ENCODE assay signal across 8 mouse cellular contexts in genomic region chr11:88068411-88069245, GRCm38 (mm10). TPM values are rescaled to one million over a fixed set of nuclear protein-coding genes. Genes with fewer than 3 reads are reported as not detected.
DNase-seq lines count a peak whose midpoint lies in the region; ATAC-seq lines count a peak whose summit lies in the region.

No protein-coding gene starts in this region.

- 0 out of 2 replicates have a peak, but pooled peaks cover under 1% of the 10 kb centered on the region for H3K36me3 ChIP-seq in forebrain, embryonic 11.5 days (ENCODE audit: control insufficient read depth, insufficient read depth, low read length)

- peak overlapping the region; percentile 100 for H3K9ac ChIP-seq in forebrain, embryonic 11.5 days (ENCODE audit: low read length)

- H3K4me2 ChIP-seq in forebrain, embryonic 11.5 days (ENCODE audit: low read depth, low read length, severe bottlenecking) = peak overlapping the region; percentile 74

- WGBS in forebrain, embryonic 11.5 days = 0% methylated on average over 70 of the region's 92 CpGs

- no peaks in the 10 kb centered on the region for H3K27me3 ChIP-seq in forebrain, embryonic 11.5 days (ENCODE audit: control insufficient read depth, insufficient read depth, low read length)

- peak; percentile 19 for DNase-seq in ES-CJ7 (ENCODE audit: low read depth, low spot score)
- DNase-seq in c-Kit-negative CD71-positive TER-119-positive erythroid progenitor cells, embryonic 14.5 days (ENCODE audit: low read depth, low spot score) = peak; percentile 36
- DNase-seq in forebrain, embryonic 11.5 days (ENCODE audit: low spot score) = peak; percentile 80
- DNase-seq in heart, postnatal 25 days (ENCODE audit: low spot score) = peak; percentile 75
- DNase-seq in layer of hippocampus, postnatal 10 days (ENCODE audit: low spot score in 2 of 2) = peak; percentile 48 to 63
- DNase-seq in lung, postnatal 4 days = peak; percentile 75 to 83
- peak; percentile 43 for DNase-seq in retina, embryonic 14.5 days (ENCODE audit: low spot score)
- DNase-seq in thymus, postnatal 4 days = peak; percentile 68

- ATAC-seq in forebrain, embryonic 11.5 days (replicated peaks; ENCODE audit: low FRiP score) = peak; percentile 77

- H3K27ac ChIP-seq in forebrain, embryonic 11.5 days (ENCODE audit: low read depth, low read length) = peak overlapping the region; percentile 98

- peak overlapping the region; percentile 100 for H3K4me3 ChIP-seq in forebrain, embryonic 11.5 days (ENCODE audit: low read depth, low read length)

- intact Hi-C loops in heart, postnatal 25 days (cut with DNase I) = loop anchor here (2.0 to 5.0 kb wide), 3 partner anchors 30 to 94 kb away; partner anchors contain the start of gene Cuedc1

- H3K4me1 ChIP-seq in forebrain, embryonic 11.5 days (replicated peaks; ENCODE audit: control insufficient read depth, insufficient read depth, low read length) = peaks cover 9% of the 10 kb centered on the region

- no peaks in the 10 kb centered on the region for H3K9me3 ChIP-seq in forebrain, embryonic 11.5 days (ENCODE audit: control insufficient read depth, low read length)

RNA-seq across cellular contexts. Expression of gene Vezf1, which starts 0.5 kb away (rescaled TPM):
- 84.8 and 87.7 TPM in 2 replicates for polyA plus RNA-seq in forebrain, embryonic 11.5 days (2014; fragmentation: Nextera tagmentation; extraction: Ambion mirVana)
- 10 to 100 TPM; 40.7 to 45.3 TPM for total RNA-seq in heart, postnatal 25 days (2021)
- total RNA-seq in layer of hippocampus, postnatal 10 days (2021) = 10 to 100 TPM; 26.0 to 28.5 TPM

RNA-seq across cellular contexts. Expression of gene Srsf1, which starts 21.5 kb away (rescaled TPM):
- polyA plus RNA-seq in forebrain, embryonic 11.5 days (2014; fragmentation: Nextera tagmentation; extraction: Ambion mirVana) = 559 and 563 TPM in 2 replicates
- total RNA-seq in heart, postnatal 25 days (2021) = 100 to 1,000 TPM in 1 of 2 experiments, 10 to 100 TPM in 1; 95.4 to 116 TPM
- 100 to 1,000 TPM; 218 to 245 TPM for total RNA-seq in layer of hippocampus, postnatal 10 days (2021)

RNA-seq across cellular contexts. Expression of gene Cuedc1, which starts 29.2 kb away (rescaled TPM):
- 26.2 and 29.0 TPM in 2 replicates for polyA plus RNA-seq in forebrain, embryonic 11.5 days (2014; fragmentation: Nextera tagmentation; extraction: Ambion mirVana)
- total RNA-seq in heart, postnatal 25 days (2021) = 10 to 100 TPM; 50.4 to 55.1 TPM
- total RNA-seq in layer of hippocampus, postnatal 10 days (2021) = 10 to 100 TPM; 42.0 to 45.7 TPM

Comparison
In these comparisons a context has a peak if more than half of its experiments do, and no peak if none do; other contexts are left out.
1. Peak in every context shown above with its lines: DNase-seq, ATAC-seq, H3K4me3 ChIP-seq and H3K27ac ChIP-seq.
2. DNase-seq: peak in every context shown above with its lines; median percentile 80 in forebrain, embryonic 11.5 days; 79 in lung, postnatal 4 days; 75 in heart, postnatal 25 days; 68 in thymus, postnatal 4 days; 56 in layer of hippocampus, postnatal 10 days; 43 in retina, embryonic 14.5 days; 36 in c-Kit-negative CD71-positive TER-119-positive erythroid progenitor cells, embryonic 14.5 days; 19 in ES-CJ7.